Mouse (Mus musculus) colon, adult 2 months (tissue): ENCODE measurements around the gene Cntrl. TPM values are rescaled to one million over a fixed set of nuclear protein-coding genes. Genes with fewer than 3 reads are reported as not detected.

ENCODE experiments used
- polyA plus RNA-seq: library from polyadenylated mRNA; depleted of rRNA; stranded (reverse); fragments of >200 nt; gene quantifications from 2 replicates; pipeline ENCODE4 v1.2.3, GENCODE M21; 2012; rRNA removed

Cntrl gene
- 8.0 and 10.0 TPM in 2 replicates for polyA plus RNA-seq

DNA sequence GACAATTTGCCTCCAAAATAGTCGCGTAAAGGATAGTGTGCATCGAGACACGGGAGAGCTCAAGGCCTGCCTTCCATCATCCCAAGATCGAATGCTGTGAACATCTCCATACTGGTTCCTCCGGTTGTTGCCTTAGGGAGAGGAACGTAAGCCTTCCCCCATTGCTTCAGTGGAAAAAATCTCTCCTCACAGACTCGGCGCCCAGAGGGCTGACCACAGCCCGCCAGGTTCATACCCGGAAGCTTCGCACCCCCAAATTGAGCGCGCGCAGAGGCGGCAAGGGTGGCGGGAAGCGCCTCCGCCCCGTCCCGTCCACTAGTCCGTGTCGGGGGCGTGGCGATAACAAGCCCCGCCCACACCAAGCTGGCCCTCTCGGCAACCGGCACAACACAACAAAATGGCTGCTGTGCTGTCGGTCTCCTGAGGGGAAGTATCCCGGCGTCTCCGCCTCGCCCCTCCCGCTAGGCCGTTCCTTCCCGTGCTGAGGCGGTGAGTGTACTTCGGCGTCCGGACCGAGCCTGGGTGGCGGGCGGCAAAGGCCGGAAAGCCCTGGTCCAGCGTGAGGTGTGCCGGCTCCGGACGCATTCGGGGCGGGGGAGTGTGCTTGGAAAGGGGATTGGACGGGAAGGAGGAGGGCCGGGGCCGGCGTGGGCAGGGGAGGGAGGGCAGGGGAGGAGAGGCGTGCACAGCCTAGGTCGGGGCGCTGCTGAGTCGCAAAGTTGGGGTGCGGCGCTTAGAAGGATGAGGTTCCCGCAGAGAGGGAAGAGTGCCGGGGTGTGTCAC is at the start of gene Cntrl:
Gene Cntrl, plus strand, starts transcription at position 352 of the 783 bp plus-strand sequence.

DNA sequence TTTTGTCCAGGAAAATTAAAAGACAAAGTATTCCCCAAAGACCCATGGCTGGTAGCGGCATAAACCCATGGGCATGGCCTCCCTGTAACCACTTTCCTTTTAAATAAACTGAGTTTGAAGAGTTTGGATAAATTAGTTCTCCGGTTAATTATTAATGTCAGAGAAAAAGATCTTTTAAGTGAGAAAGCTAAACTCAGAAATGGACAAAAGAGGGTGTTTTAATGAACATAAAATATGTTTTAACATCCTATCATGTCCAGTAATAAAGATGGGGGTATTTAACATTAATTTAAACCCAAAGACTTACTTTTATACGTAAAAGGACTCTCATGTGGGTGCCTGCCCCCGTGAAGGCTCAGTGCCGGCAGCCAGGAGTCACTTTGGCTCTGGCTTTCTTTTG is 48.0 kb upstream of the Cntrl start, which contains the start of gene Hc:
Gene Hc, minus strand, starts transcription at position 101 of the 400 bp plus-strand sequence.

DNA sequence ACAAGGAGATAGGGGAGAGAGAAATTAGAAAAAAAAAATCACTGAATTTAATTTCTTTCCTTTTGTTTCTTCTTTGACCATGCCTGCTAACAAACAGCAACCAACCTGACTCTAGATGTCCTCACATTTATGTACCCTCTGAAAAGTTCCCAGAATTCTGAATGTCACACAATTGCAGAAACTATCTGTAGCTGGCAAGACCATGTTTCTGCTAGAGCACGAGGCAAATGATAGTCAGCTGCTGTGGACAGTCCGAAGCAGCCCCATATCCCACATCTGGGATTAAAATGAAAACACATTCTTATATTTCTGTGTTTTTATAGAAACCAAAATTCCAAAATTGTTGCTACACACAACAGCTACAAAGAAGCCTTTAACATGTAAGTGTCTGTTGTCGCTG is 7.8 kb upstream of the Cntrl start, which contains the start of gene AI182371:
Gene AI182371, minus strand, starts transcription at position 101 of the 400 bp plus-strand sequence.

GRCm38 (mm10) chr2:35200898-35201668 is 91.8 kb downstream of the Cntrl start, which contains the start of gene Rab14:
Gene Rab14, minus strand, starts transcription at chr2:35201120.

Other genes with a start within 250 kb of the Cntrl start
- gene Cutal, start 235.1 kb upstream of the Cntrl start, polyA plus RNA-seq, result 352 and 512 TPM in 2 replicates
- gene Psmd5, start 234.5 kb upstream of the Cntrl start, polyA plus RNA-seq, result 8.3 and 8.9 TPM in 2 replicates
- gene Phf19, start 195.5 kb upstream of the Cntrl start, polyA plus RNA-seq, result 2.3 and 2.6 TPM in 2 replicates
- gene Traf1, start 147.7 kb upstream of the Cntrl start, polyA plus RNA-seq, result 23.0 and 23.6 TPM in 2 replicates
- 0.42 and 0.43 TPM in 2 replicates for gene Hc, start 48.1 kb upstream of the Cntrl start, polyA plus RNA-seq
- gene AI182371, start 7.9 kb upstream of the Cntrl start, polyA plus RNA-seq, result 0.26 TPM in 1 of 2 replicates, not detected in the other
- gene Rab14, start 91.6 kb downstream of the Cntrl start, polyA plus RNA-seq, result 124 and 595 TPM in 2 replicates
- 866 and 937 TPM in 2 replicates for gene Gsn, start 146.9 kb downstream of the Cntrl start, polyA plus RNA-seq
- 34.2 and 43.5 TPM in 2 replicates for gene Stom, start 227.5 kb downstream of the Cntrl start, polyA plus RNA-seq